ENCODE assay signal across 19 mouse cellular contexts in the genomic region with DNA sequence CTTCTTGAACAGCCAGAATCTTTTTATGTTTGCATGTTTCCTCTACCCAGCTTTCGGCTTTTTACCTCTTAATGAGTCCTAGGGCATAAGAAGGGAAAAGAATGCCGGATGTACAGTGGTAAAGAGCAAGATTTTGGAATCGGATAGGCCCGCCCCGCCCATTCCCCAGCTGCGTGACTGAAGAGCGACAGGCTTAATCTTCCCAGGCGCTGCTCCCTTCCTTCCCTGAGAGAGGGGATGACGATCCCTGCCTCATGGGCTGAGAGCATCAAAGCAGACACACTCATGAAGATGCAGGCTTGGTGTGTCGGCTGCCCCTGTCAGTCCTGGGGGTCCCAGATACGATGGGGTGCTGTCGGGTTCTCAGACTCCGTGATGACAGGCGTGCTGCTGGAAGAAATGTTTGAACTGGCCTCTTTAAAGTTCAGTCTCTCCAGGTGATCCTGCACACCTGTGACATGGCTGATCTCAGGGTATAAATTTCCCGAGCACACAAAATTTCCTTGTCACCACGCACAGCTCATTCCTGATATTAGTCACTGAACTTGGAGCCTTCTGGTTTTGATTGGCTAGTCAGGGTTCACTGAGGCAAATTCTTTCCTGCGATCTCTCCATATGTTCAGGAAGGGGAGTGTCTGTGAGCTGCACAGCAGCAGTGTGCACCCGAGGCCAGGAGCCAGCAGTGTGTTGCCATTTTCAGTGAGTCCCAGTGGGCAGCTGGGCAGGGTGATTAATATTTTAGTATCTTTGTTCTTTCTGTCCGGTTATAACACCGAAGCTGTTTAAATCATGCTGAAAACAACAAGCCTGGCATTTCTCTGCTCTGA.
DNase-seq lines count a peak whose midpoint lies in the region; ATAC-seq and TF ChIP-seq lines count a peak whose summit lies in the region.
"Had no signal": no experiment of that assay in that cellular context is flagged by ENCODE, and none has a peak within 500 bp of the region (broad histone marks: within the 10 kb centered on the region; RNA-seq: fewer than 3 reads in every experiment).

No protein-coding gene starts in this region.

- intact Hi-C loops in gastrocnemius, postnatal 36 days (cut with DNase I) = no loop called here

- WGBS in kidney, embryonic 14.5 days = 54% methylated on average over 20 of the region's 20 CpGs
- WGBS in kidney, adult 2 months = 77% methylated on average over 20 of the region's 20 CpGs
- 75% methylated on average over 20 of the region's 20 CpGs for WGBS in midbrain, embryonic 12.5 days
- WGBS in midbrain, postnatal 0 days = 63% methylated on average over 20 of the region's 20 CpGs
- WGBS in embryonic facial prominence, embryonic 13.5 days = 34% methylated on average over 20 of the region's 20 CpGs
- WGBS in limb, embryonic 15.5 days = 37% methylated on average over 20 of the region's 20 CpGs

- H3K36me3 ChIP-seq in kidney, embryonic 14.5 days (ENCODE audit: control insufficient read depth, insufficient read depth, low read length) = no peaks in the 10 kb centered on the region
- no peaks in the 10 kb centered on the region for H3K36me3 ChIP-seq in kidney, adult 2 months (ENCODE audit: control insufficient read depth, insufficient read depth, low read length)
- no peaks in the 10 kb centered on the region for H3K36me3 ChIP-seq in midbrain, embryonic 12.5 days
- H3K36me3 ChIP-seq in midbrain, postnatal 0 days (ENCODE audit: insufficient read depth, low read length) = no peaks in the 10 kb centered on the region
- H3K36me3 ChIP-seq in embryonic facial prominence, embryonic 13.5 days = no peaks in the 10 kb centered on the region
- H3K36me3 ChIP-seq in limb, embryonic 15.5 days = no peaks in the 10 kb centered on the region
- H3K36me3 ChIP-seq: hindbrain, embryonic 15.5 days; stomach, embryonic 15.5 days had no signal

- H3K27ac ChIP-seq in kidney, embryonic 14.5 days (ENCODE audit: low read depth, low read length) = peak overlapping the region; percentile 14; the same call in 1 of the 2 replicates
- H3K27ac ChIP-seq in kidney, adult 2 months (ENCODE audit: insufficient read depth, low read depth, low read length) = no peak overlapping the region
- 0 out of 2 replicates have a peak overlapping the region, but pooled peaks have one; percentile 15 for H3K27ac ChIP-seq in midbrain, embryonic 12.5 days (replicated peaks)
- H3K27ac ChIP-seq in midbrain, postnatal 0 days (ENCODE audit: low read depth, low read length) = no peak overlapping the region
- H3K27ac ChIP-seq in embryonic facial prominence, embryonic 13.5 days = no peak overlapping the region
- peak overlapping the region; percentile 13; the same call in 1 of the 2 replicates for H3K27ac ChIP-seq in limb, embryonic 15.5 days
- H3K27ac ChIP-seq: hindbrain, embryonic 15.5 days; stomach, embryonic 15.5 days had no signal

- H3K4me1 ChIP-seq in kidney, embryonic 14.5 days (ENCODE audit: control insufficient read depth, insufficient read depth, low read length) = peaks cover 8% of the 10 kb centered on the region; the same call in 1 of the 2 replicates
- peaks cover 8% of the 10 kb centered on the region for H3K4me1 ChIP-seq in kidney, adult 2 months (ENCODE audit: control insufficient read depth, insufficient read depth, low read length)
- 0 out of 2 replicates have a peak, but pooled peaks cover 5% of the 10 kb centered on the region for H3K4me1 ChIP-seq in midbrain, embryonic 12.5 days
- H3K4me1 ChIP-seq in midbrain, postnatal 0 days (ENCODE audit: insufficient read depth, low read length) = no peaks in the 10 kb centered on the region
- H3K4me1 ChIP-seq in embryonic facial prominence, embryonic 13.5 days = peaks cover 18% of the 10 kb centered on the region
- H3K4me1 ChIP-seq in limb, embryonic 15.5 days = peaks cover 12% of the 10 kb centered on the region

- TF ChIP-seq CTCF in kidney, adult 2 months (conservative IDR thresholded peaks at IDR 0.05; ENCODE audit: insufficient read depth, insufficient read length, low read depth, low read length) = no peak
- no peak for TF ChIP-seq CTCF in midbrain, postnatal 0 days (IDR thresholded peaks at IDR 0.05)

- TF ChIP-seq POLR2A in kidney, adult 2 months (IDR thresholded peaks at IDR 0.05; ENCODE audit: low read depth, low read length) = no peak

- no peak for DNase-seq in kidney, adult 2 months
- no peak for DNase-seq in midbrain, postnatal 0 days (ENCODE audit: low spot score)
- no peak for DNase-seq in layer of hippocampus, adult 18-20 months (ENCODE audit: low spot score in 2 of 2)
- no peak for DNase-seq in gastrocnemius, postnatal 36 days
- DNase-seq: adrenal gland, postnatal 25 days; cerebellum, postnatal 25 days; forebrain, postnatal 0 days; gastrocnemius, postnatal 25 days; kidney, postnatal 10 days; lung, postnatal 10 days; thymus, postnatal 14 days had no signal

- H3K27me3 ChIP-seq in kidney, embryonic 14.5 days (ENCODE audit: control insufficient read depth, insufficient read depth, low read length) = no peaks in the 10 kb centered on the region
- no peaks in the 10 kb centered on the region for H3K27me3 ChIP-seq in kidney, adult 2 months (replicated peaks; ENCODE audit: control insufficient read depth, insufficient read depth, low read length)
- H3K27me3 ChIP-seq in midbrain, embryonic 12.5 days = peaks cover 4% of the 10 kb centered on the region; the same call in 1 of the 2 replicates
- H3K27me3 ChIP-seq in midbrain, postnatal 0 days (ENCODE audit: insufficient read depth, low read length) = no peaks in the 10 kb centered on the region
- H3K27me3 ChIP-seq in embryonic facial prominence, embryonic 13.5 days = no peaks in the 10 kb centered on the region
- H3K27me3 ChIP-seq in limb, embryonic 15.5 days = no peaks in the 10 kb centered on the region
- H3K27me3 ChIP-seq: hindbrain, embryonic 15.5 days; stomach, embryonic 15.5 days had no signal

- no peak overlapping the region for H3K9ac ChIP-seq in kidney, embryonic 14.5 days (ENCODE audit: low read depth, low read length)
- no peak overlapping the region for H3K9ac ChIP-seq in midbrain, embryonic 12.5 days (replicated peaks)
- no peak overlapping the region for H3K9ac ChIP-seq in midbrain, postnatal 0 days (replicated peaks; ENCODE audit: low read length, poor library complexity, severe bottlenecking)
- H3K9ac ChIP-seq in embryonic facial prominence, embryonic 13.5 days = no peak overlapping the region
- H3K9ac ChIP-seq in limb, embryonic 15.5 days = no peak overlapping the region
- H3K9ac ChIP-seq: forebrain, postnatal 0 days; hindbrain, embryonic 15.5 days; stomach, embryonic 15.5 days had no signal

- H3K9me3 ChIP-seq in kidney, embryonic 14.5 days (ENCODE audit: control insufficient read depth, low read length) = no peaks in the 10 kb centered on the region
- no peaks in the 10 kb centered on the region for H3K9me3 ChIP-seq in midbrain, embryonic 12.5 days
- H3K9me3 ChIP-seq in midbrain, postnatal 0 days (ENCODE audit: low read length) = no peaks in the 10 kb centered on the region
- no peaks in the 10 kb centered on the region for H3K9me3 ChIP-seq in embryonic facial prominence, embryonic 13.5 days
- H3K9me3 ChIP-seq in limb, embryonic 15.5 days = no peaks in the 10 kb centered on the region
- H3K9me3 ChIP-seq: G1E; hindbrain, embryonic 15.5 days; stomach, embryonic 15.5 days had no signal

- no peak overlapping the region for H3K4me2 ChIP-seq in kidney, embryonic 14.5 days (replicated peaks; ENCODE audit: low read depth, low read length)
- no peak overlapping the region for H3K4me2 ChIP-seq in midbrain, embryonic 12.5 days (replicated peaks)
- H3K4me2 ChIP-seq in midbrain, postnatal 0 days (ENCODE audit: low read depth, low read length, poor library complexity, severe bottlenecking) = no peak overlapping the region
- H3K4me2 ChIP-seq in embryonic facial prominence, embryonic 13.5 days = peak overlapping the region; percentile 38; the same call in 1 of the 2 replicates
- 0 out of 2 replicates have a peak overlapping the region, but pooled peaks have one; percentile 3 for H3K4me2 ChIP-seq in limb, embryonic 15.5 days
- H3K4me2 ChIP-seq: hindbrain, embryonic 15.5 days; stomach, embryonic 15.5 days had no signal

- H3K4me3 ChIP-seq in kidney, embryonic 14.5 days (ENCODE audit: low read length) = no peak overlapping the region
- no peak overlapping the region for H3K4me3 ChIP-seq in kidney, adult 2 months (ENCODE audit: insufficient read depth, low read depth, low read length)
- H3K4me3 ChIP-seq in midbrain, embryonic 12.5 days = no peak overlapping the region
- no peak overlapping the region for H3K4me3 ChIP-seq in midbrain, postnatal 0 days (ENCODE audit: low read depth, low read length)
- H3K4me3 ChIP-seq in embryonic facial prominence, embryonic 13.5 days = no peak overlapping the region
- H3K4me3 ChIP-seq in limb, embryonic 15.5 days = no peak overlapping the region
- H3K4me3 ChIP-seq: erythroblast, embryonic 14.5 days; hindbrain, embryonic 15.5 days; stomach, embryonic 15.5 days had no signal

- ATAC-seq in kidney, embryonic 14.5 days (ENCODE audit: low FRiP score, low TSS enrichment) = no peak
- ATAC-seq in midbrain, embryonic 12.5 days (ENCODE audit: low FRiP score, low read depth) = no peak
- ATAC-seq in midbrain, postnatal 0 days (ENCODE audit: low FRiP score) = no peak
- no peak for ATAC-seq in embryonic facial prominence, embryonic 13.5 days (ENCODE audit: insufficient number of reproducible peaks, insufficient read depth, low FRiP score, low TSS enrichment, low read depth)
- ATAC-seq in limb, embryonic 15.5 days (ENCODE audit: insufficient number of reproducible peaks, low FRiP score, low TSS enrichment, low read depth) = no peak
- ATAC-seq: forebrain, postnatal 0 days had no signal

Comparison
In these comparisons a context has a peak if more than half of its experiments do, and no peak if none do; other contexts are left out.
1. H3K27ac ChIP-seq: peak in kidney, embryonic 14.5 days (single experiment), midbrain, embryonic 12.5 days (single experiment) and limb, embryonic 15.5 days (single experiment); none in kidney, adult 2 months (single experiment), midbrain, postnatal 0 days (single experiment) and embryonic facial prominence, embryonic 13.5 days (single experiment).
2. H3K4me2 ChIP-seq: peak in embryonic facial prominence, embryonic 13.5 days (single experiment) and limb, embryonic 15.5 days (single experiment); none in kidney, embryonic 14.5 days (single experiment), midbrain, embryonic 12.5 days (single experiment) and midbrain, postnatal 0 days (single experiment).